Mouse (Mus musculus) ES-E14 (cell line): ENCODE measurements at regions not wholly inside any gene's neighbourhood (a gene's known extent, or its start where the extent isn't known, plus 50 kb on each side); places are given as distances from the start of the nearest gene placed in this dataset.

Experiments
- DNase-seq: peaks from one replicate; pipeline ENCODE4 v3.0.0-alpha.2; 2013; ENCODE audit warnings: low read depth, low spot score
- H3K27ac ChIP-seq: 2 replicates; pipeline ENCODE4 v1.5.1; 2012; ENCODE audit warnings: low read depth, mild to moderate bottlenecking, low read length, moderate library complexity, mixed read lengths; ENCODE audit not compliant: poor library complexity, insufficient read depth, severe bottlenecking
- H3K36me3 ChIP-seq: 2 replicates; pipeline ENCODE4 v1.6.1; 2012; ENCODE audit warnings: mild to moderate bottlenecking, low read length, moderate library complexity, mixed read lengths; ENCODE audit not compliant: control insufficient read depth, poor library complexity, insufficient read depth, severe bottlenecking
- H3K4me1 ChIP-seq, 2 experiments: fragments of 150-350 bp in 1 of 2; sonication (generic) in 1 of 2; 2 replicates each; pipeline ENCODE4 v1.6.1; 2012; ENCODE audit warnings: low read length in 2 of 2, mild to moderate bottlenecking in 1 of 2, mixed read lengths in 1 of 2; ENCODE audit not compliant: control insufficient read depth in 2 of 2, insufficient read depth in 2 of 2, poor library complexity in 1 of 2
- H3K4me3 ChIP-seq, 2 experiments: fragments of 150-350 bp in 1 of 2; sonication (generic) in 1 of 2; 2 replicates each; pipeline ENCODE4 v1.5.1; 2012; ENCODE audit warnings: low read length in 2 of 2, low read depth in 1 of 2, mild to moderate bottlenecking in 1 of 2, mixed read lengths in 1 of 2; ENCODE audit not compliant: insufficient read depth in 1 of 2, poor library complexity in 1 of 2, severe bottlenecking in 1 of 2
- H3K9ac ChIP-seq: 2 replicates; pipeline ENCODE4 v1.6.1; 2012; ENCODE audit warnings: low read depth, mild to moderate bottlenecking, low read length, mixed read lengths; ENCODE audit not compliant: poor library complexity, insufficient read depth, severe bottlenecking
- H3K9me3 ChIP-seq: fragments of 150-350 bp; sonication (generic); 2 replicates; pipeline ENCODE4 v1.6.1; 2012; ENCODE audit warnings: low read depth, mild to moderate bottlenecking, low read length; ENCODE audit not compliant: control insufficient read depth, insufficient read depth
- CHD2 ChIP-seq: IDR thresholded peaks from 2 replicates; pipeline ENCODE4 v1.6.1; 2014; ENCODE audit warnings: mild to moderate bottlenecking, low read depth, low read length, inconsistent platforms
- HCFC1 ChIP-seq: IDR thresholded peaks from 2 replicates; pipeline ENCODE4 v1.6.1; 2012; ENCODE audit warnings: low read length, inconsistent platforms, borderline replicate concordance; ENCODE audit not compliant: insufficient read depth
- MAFK ChIP-seq: IDR thresholded peaks from 2 replicates; pipeline ENCODE4 v1.6.1; 2014; ENCODE audit warnings: mild to moderate bottlenecking, low read depth, low read length, inconsistent platforms; ENCODE audit not compliant: insufficient read depth
- ZC3H11A ChIP-seq: IDR thresholded peaks from 2 replicates; pipeline ENCODE4 v1.6.1; 2012; ENCODE audit warnings: low read depth, mild to moderate bottlenecking, inconsistent platforms, low read length, borderline replicate concordance
- ZNF384 ChIP-seq: IDR thresholded peaks from 2 replicates; pipeline ENCODE4 v1.6.1; 2012; ENCODE audit warnings: low read depth, low read length, inconsistent platforms
- in situ Hi-C, 2 experiments: fragments of 600-800 bp; cut with MboI; formaldehyde crosslinking; loops; one replicate each; pipeline ENCODE4 v1.15.1; 2025; ENCODE audit warnings: low sequenced_read_pairs in 2 of 2, inconsistent platforms in 1 of 2; ENCODE audit not compliant: unreplicated experiment in 2 of 2

- in situ Hi-C loops = no loop called here
- Histone ChIP-seq H3K4me1 (no peaks in the 10 kb centered on the region), H3K4me3 (no peak overlapping the region), H3K36me3 (no peaks in the 10 kb centered on the region), H3K9me3 (no peaks in the 10 kb centered on the region), H3K9ac (no peak overlapping the region), H3K27ac (no peak overlapping the region)
- no peak for TF ChIP-seq CHD2
- no peak for TF ChIP-seq MAFK
- no peak for TF ChIP-seq ZNF384
- TF ChIP-seq HCFC1 = no peak
- no peak for TF ChIP-seq ZC3H11A
- DNase-seq = no peak
Measured at GRCm38 (mm10) chr8:90574676-90575075, 226.5 kb upstream of the Tox3 start.

- Histone ChIP-seq H3K27ac (no peak overlapping the region), H3K9me3 (no peaks in the 10 kb centered on the region), H3K4me3 (no peak overlapping the region), H3K9ac (no peak overlapping the region), H3K4me1 (no peaks in the 10 kb centered on the region), H3K36me3 (no peaks in the 10 kb centered on the region)
- in situ Hi-C loops = no loop called here
- TF ChIP-seq CHD2 = no peak
- no peak for TF ChIP-seq ZNF384
- no peak for TF ChIP-seq ZC3H11A
- no peak for DNase-seq
Measured at GRCm38 (mm10) chr8:90556079-90556427, 207.9 kb upstream of the Tox3 start.

GRCm38 (mm10) chr8:90555415-90556078 lies 207.4 kb upstream of the Tox3 start:
- Histone ChIP-seq H3K4me3 (no peak overlapping the region), H3K9me3 (no peaks in the 10 kb centered on the region), H3K27ac (no peak overlapping the region), H3K9ac (no peak overlapping the region), H3K36me3 (no peaks in the 10 kb centered on the region), H3K4me1 (no peaks in the 10 kb centered on the region)
- TF ChIP-seq ZC3H11A = no peak
- in situ Hi-C loops = no loop called here
- DNase-seq = no peak

- in situ Hi-C loops = no loop called here
- no peak for DNase-seq
- H3K36me3 ChIP-seq = no peaks in the 10 kb centered on the region
Measured at GRCm38 (mm10) chr8:90547276-90547675, 199.1 kb upstream of the Tox3 start.

GRCm38 (mm10) chr8:90542619-90543018 lies 194.5 kb upstream of the Tox3 start:
- Histone ChIP-seq H3K4me3 (no peak overlapping the region), H3K27ac (no peak overlapping the region), H3K4me1 (no peaks in the 10 kb centered on the region), H3K36me3 (no peaks in the 10 kb centered on the region), H3K9ac (no peak overlapping the region), H3K9me3 (no peaks in the 10 kb centered on the region)
- TF ChIP-seq CHD2 = no peak
- TF ChIP-seq ZNF384 = no peak
- no peak for TF ChIP-seq HCFC1
- no peak for TF ChIP-seq ZC3H11A
- no peak for TF ChIP-seq MAFK
- in situ Hi-C loops = no loop called here
- DNase-seq = no peak

More at GRCm38 (mm10) chr8:90547276-90547675, 199.1 kb upstream of the Tox3 start:
- H3K27ac ChIP-seq = no peak overlapping the region
- no peak overlapping the region for H3K4me3 ChIP-seq
- no peaks in the 10 kb centered on the region for H3K4me1 ChIP-seq
- no peaks in the 10 kb centered on the region for H3K9me3 ChIP-seq
- no peak overlapping the region for H3K9ac ChIP-seq
- TF ChIP-seq MAFK (no peak), HCFC1 (no peak), ZC3H11A (no peak), CHD2 (no peak), ZNF384 (no peak)
